Mouse (Mus musculus): ENCODE results near the gene Trim60. TPM values are rescaled to one million over a fixed set of nuclear protein-coding genes. Genes with fewer than 3 reads are reported as not detected.

Gene Trim60
- polyA plus RNA-seq, 2 experiments, result not detected

GRCm38 (mm10) chr8:65047193-65047592 lies 28.8 kb upstream of the Trim60 start:
- TF ChIP-seq EP300 (IDR thresholded peaks at IDR 0.05; ENCODE audit: low read depth), result no peak
- no peak for TF ChIP-seq CTCF (IDR thresholded peaks at IDR 0.05; ENCODE audit: low read depth)
- ATAC-seq (ENCODE audit: insufficient read depth), result no peak
- Histone ChIP-seq H3K4me1 (replicated peaks; ENCODE audit: control insufficient read depth in 2 of 2, insufficient read depth in 2 of 2, low read length in 1 of 2) (0 out of 4 replicates have a peak, but pooled peaks cover 0 to 2% of the 10 kb centered on the region in 2 experiments), H3K4me2 (ENCODE audit: low read depth) (no peak overlapping the region), H3K9ac (replicated peaks) (no peak overlapping the region), H3K36me3 (replicated peaks; ENCODE audit: control insufficient read depth, insufficient read depth, low read depth) (no peaks in the 10 kb centered on the region), H3K4me3 (ENCODE audit: insufficient read depth in 1 of 2, low read depth in 2 of 2, low read length in 2 of 2) (no peak overlapping the region), H3K9me3 (ENCODE audit: control insufficient read depth, low read length) (no peaks in the 10 kb centered on the region), H3K27me3 (ENCODE audit: control insufficient read depth, insufficient read depth, low read length) (no peaks in the 10 kb centered on the region), H3K27ac (no peak overlapping the region)
- no peak for DNase-seq (ENCODE audit: low read depth in 3 of 3, low spot score in 3 of 3)
- 74% methylated on average over 4 of the region's 4 CpGs for WGBS (ENCODE audit: insufficient replicate concordance)

- WGBS (ENCODE audit: insufficient replicate concordance), result 22% methylated on average over 5 of the region's 5 CpGs
- no peak for TF ChIP-seq CTCF (IDR thresholded peaks at IDR 0.05; ENCODE audit: low read depth)
- no peak for TF ChIP-seq EP300 (IDR thresholded peaks at IDR 0.05; ENCODE audit: low read depth)
- Histone ChIP-seq H3K4me1 (replicated peaks; ENCODE audit: control insufficient read depth in 2 of 2, insufficient read depth in 2 of 2, low read length in 1 of 2) (0 out of 4 replicates have a peak, but pooled peaks cover 0 to 2% of the 10 kb centered on the region in 2 experiments), H3K4me3 (ENCODE audit: insufficient read depth in 1 of 2, low read depth in 2 of 2, low read length in 2 of 2) (no peak overlapping the region), H3K36me3 (replicated peaks; ENCODE audit: control insufficient read depth, insufficient read depth, low read depth) (no peaks in the 10 kb centered on the region), H3K4me2 (ENCODE audit: low read depth) (no peak overlapping the region), H3K27me3 (ENCODE audit: control insufficient read depth, insufficient read depth, low read length) (no peaks in the 10 kb centered on the region), H3K9me3 (ENCODE audit: control insufficient read depth, low read length) (no peaks in the 10 kb centered on the region), H3K27ac (no peak overlapping the region), H3K9ac (replicated peaks) (no peak overlapping the region)
- DNase-seq (ENCODE audit: low read depth in 3 of 3, low spot score in 3 of 3), result no peak
- ATAC-seq (ENCODE audit: insufficient read depth), result peak; percentile 43; the same call in 1 of the 2 replicates
Measured at GRCm38 (mm10) chr8:65046565-65046964, 28.2 kb upstream of the Trim60 start.

DNA sequence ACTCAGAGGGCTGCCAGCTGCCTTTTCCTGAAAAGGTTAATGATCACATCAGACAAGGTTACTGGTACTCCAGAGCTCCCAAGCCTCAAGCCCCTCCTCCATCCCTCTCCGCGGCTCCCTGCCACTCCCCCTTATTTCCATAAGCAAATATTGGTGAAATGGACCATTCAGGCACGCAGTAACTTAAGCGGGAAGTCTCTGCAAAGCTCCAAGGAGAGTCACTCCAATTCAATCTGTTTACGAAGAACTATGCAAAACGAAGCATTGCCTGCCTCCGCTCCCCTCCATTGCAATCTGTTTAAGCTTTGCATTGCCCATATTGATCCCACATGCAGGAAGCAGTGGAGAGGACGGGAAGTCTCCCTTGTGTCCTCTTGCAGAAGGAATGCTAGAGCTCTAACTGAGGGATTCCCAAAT lies 18.7 kb upstream of the Trim60 start, which contains the start of gene Apela:
Apela (minus strand) TSS at position 220 of the 417 bp plus-strand sequence.
- TF ChIP-seq CTCF (IDR thresholded peaks at IDR 0.05; ENCODE audit: low read depth) (no peak), EP300 (IDR thresholded peaks at IDR 0.05; ENCODE audit: low read depth) (no peak)
- Histone ChIP-seq H3K4me2 (ENCODE audit: low read depth) (peak within 1 kb of the TSS; percentile 44), H3K36me3 (replicated peaks; ENCODE audit: control insufficient read depth, insufficient read depth, low read depth) (no peaks in the 10 kb centered on the region), H3K9ac (replicated peaks) (no peak within 1 kb of the TSS), H3K9me3 (ENCODE audit: control insufficient read depth, low read length) (no peaks in the 10 kb centered on the region), H3K4me3 (ENCODE audit: insufficient read depth in 1 of 2, low read depth in 2 of 2, low read length in 2 of 2) (peak within 1 kb of the TSS in 1 of 2 experiments; percentile 13; a peak in 1 of 4 replicates), H3K4me1 (replicated peaks; ENCODE audit: control insufficient read depth in 2 of 2, insufficient read depth in 2 of 2, low read length in 1 of 2) (no peaks in the 10 kb centered on the region), H3K27ac (no peak within 1 kb of the TSS), H3K27me3 (ENCODE audit: control insufficient read depth, insufficient read depth, low read length) (no peaks in the 10 kb centered on the region; the same call in 1 of the 2 replicates)
- DNase-seq (ENCODE audit: low read depth in 3 of 3, low spot score in 3 of 3) (peak in 1 of 3 experiments; percentile 13), ATAC-seq (ENCODE audit: insufficient read depth) (0 out of 2 replicates have a peak, but pooled peaks have one; percentile 35)
- 3% methylated on average over 8 of the region's 8 CpGs for WGBS (ENCODE audit: insufficient replicate concordance)

- Histone ChIP-seq H3K9me3 (ENCODE audit: control insufficient read depth, low read length) (no peaks in the 10 kb centered on the region), H3K27me3 (ENCODE audit: control insufficient read depth, insufficient read depth, low read length) (no peaks in the 10 kb centered on the region; the same call in 1 of the 2 replicates), H3K4me1 (replicated peaks; ENCODE audit: control insufficient read depth in 2 of 2, insufficient read depth in 2 of 2, low read length in 1 of 2) (no peaks in the 10 kb centered on the region), H3K9ac (replicated peaks) (no peak overlapping the region), H3K4me2 (ENCODE audit: low read depth) (no peak overlapping the region), H3K27ac (no peak overlapping the region), H3K36me3 (replicated peaks; ENCODE audit: control insufficient read depth, insufficient read depth, low read depth) (no peaks in the 10 kb centered on the region), H3K4me3 (ENCODE audit: insufficient read depth in 1 of 2, low read depth in 2 of 2, low read length in 2 of 2) (no peak overlapping the region)
- 46% methylated on average over 2 of the region's 2 CpGs for WGBS (ENCODE audit: insufficient replicate concordance)
- no peak for ATAC-seq (ENCODE audit: insufficient read depth)
- no peak for DNase-seq (ENCODE audit: low read depth in 3 of 3, low spot score in 3 of 3)
- TF ChIP-seq CTCF (IDR thresholded peaks at IDR 0.05; ENCODE audit: low read depth), result no peak
- TF ChIP-seq EP300 (IDR thresholded peaks at IDR 0.05; ENCODE audit: low read depth), result no peak
Measured at GRCm38 (mm10) chr8:65034136-65034535, 15.8 kb upstream of the Trim60 start.

- 72% methylated on average over 13 of the region's 13 CpGs for WGBS (ENCODE audit: insufficient replicate concordance)
- no peak for ATAC-seq (ENCODE audit: insufficient read depth)
Measured at GRCm38 (mm10) chr8:65033056-65033455, 14.7 kb upstream of the Trim60 start.

More at GRCm38 (mm10) chr8:65033056-65033455, 14.7 kb upstream of the Trim60 start:
- Histone ChIP-seq H3K9ac (replicated peaks) (no peak overlapping the region), H3K36me3 (replicated peaks; ENCODE audit: control insufficient read depth, insufficient read depth, low read depth) (no peaks in the 10 kb centered on the region), H3K4me2 (ENCODE audit: low read depth) (no peak overlapping the region), H3K27ac (no peak overlapping the region), H3K4me3 (ENCODE audit: insufficient read depth in 1 of 2, low read depth in 2 of 2, low read length in 2 of 2) (no peak overlapping the region), H3K27me3 (ENCODE audit: control insufficient read depth, insufficient read depth, low read length) (no peaks in the 10 kb centered on the region; the same call in 1 of the 2 replicates), H3K4me1 (replicated peaks; ENCODE audit: control insufficient read depth in 2 of 2, insufficient read depth in 2 of 2, low read length in 1 of 2) (no peaks in the 10 kb centered on the region), H3K9me3 (ENCODE audit: control insufficient read depth, low read length) (no peaks in the 10 kb centered on the region)
- TF ChIP-seq EP300 (IDR thresholded peaks at IDR 0.05; ENCODE audit: low read depth), result no peak
- no peak for TF ChIP-seq CTCF (IDR thresholded peaks at IDR 0.05; ENCODE audit: low read depth)
- DNase-seq (ENCODE audit: low read depth in 3 of 3, low spot score in 3 of 3), result no peak

Data from liver, embryonic 14.5 days (tissue).